Mouse (Mus musculus): ENCODE measurements around the gene Kcnh4.

Gene Kcnh4

GRCm38 (mm10) chr11:100754021-100754692, 5.6 kb downstream of the Kcnh4 start:
- H3K36me3 ChIP-seq (ENCODE audit: control insufficient read depth, insufficient read depth, low read length, poor library complexity, severe bottlenecking): no peaks in the 10 kb centered on the region
- no peak for DNase-seq (ENCODE audit: low read depth, low spot score)
- no peaks in the 10 kb centered on the region for H3K27me3 ChIP-seq (ENCODE audit: control insufficient read depth, insufficient read depth, low read length, poor library complexity, severe bottlenecking)

- DNase-seq (ENCODE audit: low read depth, low spot score): no peak
- H3K27me3 ChIP-seq (ENCODE audit: control insufficient read depth, insufficient read depth, low read length, poor library complexity, severe bottlenecking): no peaks in the 10 kb centered on the region
- H3K36me3 ChIP-seq (ENCODE audit: control insufficient read depth, insufficient read depth, low read length, poor library complexity, severe bottlenecking): no peaks in the 10 kb centered on the region
Observed at GRCm38 (mm10) chr11:100752294-100752693, 7.4 kb downstream of the Kcnh4 start.

- no peak for DNase-seq (ENCODE audit: low read depth, low spot score)
- no peaks in the 10 kb centered on the region for H3K27me3 ChIP-seq (ENCODE audit: control insufficient read depth, insufficient read depth, low read length, poor library complexity, severe bottlenecking)
- no peaks in the 10 kb centered on the region; the same call in 1 of the 2 replicates for H3K36me3 ChIP-seq (ENCODE audit: control insufficient read depth, insufficient read depth, low read length, poor library complexity, severe bottlenecking)
Observed at GRCm38 (mm10) chr11:100750127-100750526, 9.6 kb downstream of the Kcnh4 start.

GRCm38 (mm10) chr11:100749469-100749868, 10.3 kb downstream of the Kcnh4 start:
- no peak for DNase-seq (ENCODE audit: low read depth, low spot score)
- no peaks in the 10 kb centered on the region for H3K27me3 ChIP-seq (ENCODE audit: control insufficient read depth, insufficient read depth, low read length, poor library complexity, severe bottlenecking)
- no peaks in the 10 kb centered on the region; the same call in 1 of the 2 replicates for H3K36me3 ChIP-seq (ENCODE audit: control insufficient read depth, insufficient read depth, low read length, poor library complexity, severe bottlenecking)

GRCm38 (mm10) chr11:100748620-100749019, 11.1 kb downstream of the Kcnh4 start:
- Histone ChIP-seq H3K27me3 (ENCODE audit: control insufficient read depth, insufficient read depth, low read length, poor library complexity, severe bottlenecking) (no peaks in the 10 kb centered on the region), H3K36me3 (ENCODE audit: control insufficient read depth, insufficient read depth, low read length, poor library complexity, severe bottlenecking) (no peaks in the 10 kb centered on the region; the same call in 1 of the 2 replicates)
- no peak for DNase-seq (ENCODE audit: low read depth, low spot score)

- H3K36me3 ChIP-seq (ENCODE audit: control insufficient read depth, insufficient read depth, low read length, poor library complexity, severe bottlenecking): no peaks in the 10 kb centered on the region; the same call in 1 of the 2 replicates
- DNase-seq (ENCODE audit: low read depth, low spot score): no peak
- H3K27me3 ChIP-seq (ENCODE audit: control insufficient read depth, insufficient read depth, low read length, poor library complexity, severe bottlenecking): no peaks in the 10 kb centered on the region
Observed at GRCm38 (mm10) chr11:100747114-100747513, 12.6 kb downstream of the Kcnh4 start.

- Histone ChIP-seq H3K27me3 (ENCODE audit: control insufficient read depth, insufficient read depth, low read length, poor library complexity, severe bottlenecking) (no peaks in the 10 kb centered on the region), H3K36me3 (ENCODE audit: control insufficient read depth, insufficient read depth, low read length, poor library complexity, severe bottlenecking) (no peaks in the 10 kb centered on the region; the same call in 1 of the 2 replicates)
- DNase-seq (ENCODE audit: low read depth, low spot score): no peak
Observed at GRCm38 (mm10) chr11:100746546-100746945, 13.2 kb downstream of the Kcnh4 start.

- peak; percentile 83 for DNase-seq (ENCODE audit: low read depth, low spot score)
Observed at GRCm38 (mm10) chr11:100745085-100745484, 14.7 kb downstream of the Kcnh4 start.

GRCm38 (mm10) chr11:100741348-100741747, 18.4 kb downstream of the Kcnh4 start:
- Histone ChIP-seq H3K27me3 (ENCODE audit: control insufficient read depth, insufficient read depth, low read length, poor library complexity, severe bottlenecking) (no peaks in the 10 kb centered on the region), H3K36me3 (ENCODE audit: control insufficient read depth, insufficient read depth, low read length, poor library complexity, severe bottlenecking) (no peaks in the 10 kb centered on the region)
- DNase-seq (ENCODE audit: low read depth, low spot score): no peak

More at GRCm38 (mm10) chr11:100745085-100745484, 14.7 kb downstream of the Kcnh4 start:
- Histone ChIP-seq H3K36me3 (ENCODE audit: control insufficient read depth, insufficient read depth, low read length, poor library complexity, severe bottlenecking) (no peaks in the 10 kb centered on the region; the same call in 1 of the 2 replicates), H3K27me3 (ENCODE audit: control insufficient read depth, insufficient read depth, low read length, poor library complexity, severe bottlenecking) (no peaks in the 10 kb centered on the region)

- Histone ChIP-seq H3K27me3 (ENCODE audit: control insufficient read depth, insufficient read depth, low read length, poor library complexity, severe bottlenecking) (no peaks in the 10 kb centered on the region), H3K36me3 (ENCODE audit: control insufficient read depth, insufficient read depth, low read length, poor library complexity, severe bottlenecking) (no peaks in the 10 kb centered on the region)
- DNase-seq (ENCODE audit: low read depth, low spot score): no peak
Observed at GRCm38 (mm10) chr11:100738749-100739148, 21.0 kb downstream of the Kcnh4 start.

GRCm38 (mm10) chr11:100738066-100738604, 21.6 kb downstream of the Kcnh4 start, which contains the start of gene Rab5c:
Gene Rab5c (minus strand): TSS chr11:100738215.
- no peaks in the 10 kb centered on the region for H3K27me3 ChIP-seq (ENCODE audit: control insufficient read depth, insufficient read depth, low read length, poor library complexity, severe bottlenecking)
- no peaks in the 10 kb centered on the region for H3K36me3 ChIP-seq (ENCODE audit: control insufficient read depth, insufficient read depth, low read length, poor library complexity, severe bottlenecking)
- peak; percentile 98 for DNase-seq (ENCODE audit: low read depth, low spot score)

GRCm38 (mm10) chr11:100737105-100737733, 22.5 kb downstream of the Kcnh4 start:
- no peaks in the 10 kb centered on the region for H3K36me3 ChIP-seq (ENCODE audit: control insufficient read depth, insufficient read depth, low read length, poor library complexity, severe bottlenecking)
- no peaks in the 10 kb centered on the region for H3K27me3 ChIP-seq (ENCODE audit: control insufficient read depth, insufficient read depth, low read length, poor library complexity, severe bottlenecking)
- DNase-seq (ENCODE audit: low read depth, low spot score): peak; percentile 33

GRCm38 (mm10) chr11:100736746-100737080, 23.0 kb downstream of the Kcnh4 start:
- Histone ChIP-seq H3K36me3 (ENCODE audit: control insufficient read depth, insufficient read depth, low read length, poor library complexity, severe bottlenecking) (no peaks in the 10 kb centered on the region), H3K27me3 (ENCODE audit: control insufficient read depth, insufficient read depth, low read length, poor library complexity, severe bottlenecking) (no peaks in the 10 kb centered on the region)
- DNase-seq (ENCODE audit: low read depth, low spot score): no peak

- H3K36me3 ChIP-seq (ENCODE audit: control insufficient read depth, insufficient read depth, low read length, poor library complexity, severe bottlenecking): no peaks in the 10 kb centered on the region
- peak; percentile 36 for DNase-seq (ENCODE audit: low read depth, low spot score)
- no peaks in the 10 kb centered on the region for H3K27me3 ChIP-seq (ENCODE audit: control insufficient read depth, insufficient read depth, low read length, poor library complexity, severe bottlenecking)
Observed at GRCm38 (mm10) chr11:100735954-100736745, 23.6 kb downstream of the Kcnh4 start.

Measured in splenic B cell, adult 2 months (primary cell).